In the genomic region with DNA sequence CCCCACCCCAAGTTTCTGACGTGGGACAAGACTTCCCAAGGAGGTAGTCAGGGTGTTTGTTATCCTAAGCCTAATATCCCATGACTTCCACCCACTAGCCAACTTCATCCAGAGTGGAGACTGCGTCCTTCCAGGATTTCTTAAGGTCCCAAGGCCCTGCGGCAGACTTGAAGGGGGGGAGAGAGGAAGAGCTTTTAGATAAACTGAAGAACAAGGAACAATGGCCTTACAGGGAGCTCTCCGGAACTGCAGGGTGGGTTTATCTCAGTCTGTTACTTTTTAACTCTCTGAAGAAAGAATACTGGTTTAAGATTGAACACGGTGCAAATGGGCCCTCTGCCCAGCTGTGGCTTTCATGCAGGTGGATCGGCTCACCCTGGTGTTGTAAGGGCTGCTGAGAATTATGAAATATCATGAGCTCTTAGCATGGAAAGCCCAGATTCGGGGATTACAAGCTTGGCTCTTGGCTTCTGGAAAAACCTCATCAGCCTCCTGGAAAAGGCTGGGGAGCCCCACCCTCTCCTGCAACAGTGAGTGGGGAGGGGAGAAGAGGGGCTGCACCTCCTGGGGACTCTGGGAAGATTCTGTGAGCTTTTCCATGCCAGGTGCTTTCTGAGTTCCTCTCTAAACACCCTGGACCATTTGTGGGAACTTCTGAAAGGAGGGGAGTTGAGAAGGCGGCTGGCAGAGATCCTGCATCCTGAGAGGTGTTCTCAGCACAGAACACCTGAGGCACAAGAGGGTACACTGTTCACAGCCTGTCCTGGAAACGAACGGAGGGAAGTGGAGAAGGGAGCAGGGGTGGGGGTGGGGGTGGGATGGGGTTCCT, we compare ENCODE assay signal across 10 mouse cellular contexts. TPM values are rescaled to one million over a fixed set of nuclear protein-coding genes. Genes with fewer than 3 reads are reported as not detected.
A peak's percentile ranks its signal among the peaks of the same experiment; 100 is the strongest.
DNase-seq lines count a peak whose midpoint lies in the region; ATAC-seq and TF ChIP-seq lines count a peak whose summit lies in the region.
"Had no signal": no experiment of that assay in that cellular context is flagged by ENCODE, and none has a peak within 500 bp of the region (broad histone marks: within the 10 kb centered on the region; RNA-seq: fewer than 3 reads in every experiment).

No protein-coding gene starts in this region.

- peak overlapping the region; percentile 59 for H3K9ac ChIP-seq in liver, adult 2 months (ENCODE audit: low read depth, low read length)
- no peak overlapping the region for H3K9ac ChIP-seq in liver, embryonic 12.5 days
- H3K9ac ChIP-seq in heart, embryonic 15.5 days: peak overlapping the region; percentile 64
- H3K9ac ChIP-seq in kidney, embryonic 15.5 days: no peak overlapping the region

- peak overlapping the region; percentile 57 for H3K4me3 ChIP-seq in liver, adult 2 months (ENCODE audit: insufficient read depth, low read depth, low read length)
- H3K4me3 ChIP-seq in liver, embryonic 12.5 days: no peak overlapping the region
- H3K4me3 ChIP-seq in heart, embryonic 15.5 days: peak overlapping the region; percentile 53
- H3K4me3 ChIP-seq in kidney, embryonic 15.5 days (replicated peaks): no peak overlapping the region

- no peaks in the 10 kb centered on the region for H3K79me2 ChIP-seq in liver, adult 2 months (ENCODE audit: control insufficient read depth, insufficient read depth, low read length)

- no peak for ATAC-seq in liver, embryonic 12.5 days
- ATAC-seq in heart, embryonic 15.5 days (replicated peaks; ENCODE audit: insufficient number of reproducible peaks, insufficient read depth, low FRiP score, low read depth): no peak
- ATAC-seq in kidney, embryonic 15.5 days (replicated peaks; ENCODE audit: low FRiP score): no peak
- ATAC-seq: midbrain, embryonic 16.5 days had no signal

- H3K27me3 ChIP-seq in liver, adult 2 months (ENCODE audit: control insufficient read depth, insufficient read depth, low read length): no peaks in the 10 kb centered on the region
- H3K27me3 ChIP-seq in liver, embryonic 12.5 days (replicated peaks): peaks cover 50% of the 10 kb centered on the region
- no peaks in the 10 kb centered on the region for H3K27me3 ChIP-seq in heart, embryonic 15.5 days
- H3K27me3 ChIP-seq in kidney, embryonic 15.5 days: peaks cover 7% of the 10 kb centered on the region

- peaks cover 26% of the 10 kb centered on the region for H3K4me1 ChIP-seq in liver, adult 2 months (ENCODE audit: control insufficient read depth, insufficient read depth, low read length)
- H3K4me1 ChIP-seq in liver, embryonic 12.5 days: peaks cover 13% of the 10 kb centered on the region; the same call in 1 of the 2 replicates
- H3K4me1 ChIP-seq in heart, embryonic 15.5 days (replicated peaks): peaks cover 59% of the 10 kb centered on the region
- peaks cover 58% of the 10 kb centered on the region for H3K4me1 ChIP-seq in kidney, embryonic 15.5 days

- DNase-seq in liver, adult 2 months (ENCODE audit: extremely low read depth, low read depth, low spot score): peak; percentile 95
- peak; percentile 78 for DNase-seq in lung, postnatal 25 days (ENCODE audit: low spot score)
- no peak for DNase-seq in cerebellum, postnatal 14 days
- DNase-seq in layer of hippocampus, postnatal 10 days (ENCODE audit: low spot score in 2 of 2): no peak
- DNase-seq: right cerebral cortex, adult 18-20 months had no signal

- no peak for TF ChIP-seq POLR2A in liver, adult 2 months (IDR thresholded peaks at IDR 0.05; ENCODE audit: extremely low read depth, insufficient read depth, low read length)

- no peak overlapping the region for H3K4me2 ChIP-seq in liver, embryonic 12.5 days
- H3K4me2 ChIP-seq in heart, embryonic 15.5 days: peak overlapping the region; percentile 67
- peak overlapping the region; percentile 90 for H3K4me2 ChIP-seq in kidney, embryonic 15.5 days

- TF ChIP-seq CTCF in liver, adult 2 months (IDR thresholded peaks at IDR 0.05; ENCODE audit: low read depth, low read length): no peak

- H3K36me3 ChIP-seq in liver, adult 2 months (ENCODE audit: control insufficient read depth, insufficient read depth, low read length): peaks cover 30% of the 10 kb centered on the region
- H3K36me3 ChIP-seq in liver, embryonic 12.5 days: peaks cover 40% of the 10 kb centered on the region
- peaks cover 34% of the 10 kb centered on the region for H3K36me3 ChIP-seq in heart, embryonic 15.5 days
- H3K36me3 ChIP-seq in kidney, embryonic 15.5 days: peaks cover 24% of the 10 kb centered on the region

- H3K9me3 ChIP-seq in liver, embryonic 12.5 days (replicated peaks): no peaks in the 10 kb centered on the region
- H3K9me3 ChIP-seq in heart, embryonic 15.5 days (replicated peaks): no peaks in the 10 kb centered on the region
- H3K9me3 ChIP-seq in kidney, embryonic 15.5 days (replicated peaks): no peaks in the 10 kb centered on the region

- WGBS in liver, adult 2 months: 19% methylated on average over 10 of the region's 10 CpGs
- 49% methylated on average over 10 of the region's 10 CpGs for WGBS in liver, embryonic 12.5 days (ENCODE audit: insufficient replicate concordance)
- WGBS in heart, embryonic 15.5 days: 27% methylated on average over 10 of the region's 10 CpGs
- 66% methylated on average over 10 of the region's 10 CpGs for WGBS in kidney, embryonic 15.5 days

- peak overlapping the region; percentile 81 for H3K27ac ChIP-seq in liver, adult 2 months (replicated peaks; ENCODE audit: insufficient read depth, low read depth, low read length)
- H3K27ac ChIP-seq in liver, embryonic 12.5 days: no peak overlapping the region
- H3K27ac ChIP-seq in heart, embryonic 15.5 days: peak overlapping the region; percentile 91
- 0 out of 2 replicates have a peak overlapping the region, but pooled peaks have one; percentile 52 for H3K27ac ChIP-seq in kidney, embryonic 15.5 days

RNA-seq across cellular contexts. Expression of gene Kcne1, which starts 38.7 kb away (rescaled TPM):
- total RNA-seq in liver, adult 2 months (2014; rRNA removed): not detected in 2 replicates
- not detected in 2 replicates for polyA plus RNA-seq in liver, adult 2 months (2012; rRNA removed)
- 0.41 TPM in 1 of 2 replicates, not detected in the other for polyA plus RNA-seq in liver, embryonic 12.5 days (2016; fragmentation: Nextera tagmentation; extraction: Ambion mirVana)
- polyA plus RNA-seq in heart, embryonic 15.5 days (2015; fragmentation: Nextera tagmentation; extraction: Ambion mirVana): 120 and 162 TPM in 2 replicates
- 1.8 and 2.0 TPM in 2 replicates for polyA plus RNA-seq in kidney, embryonic 15.5 days (2015; fragmentation: Nextera tagmentation; extraction: Ambion mirVana)
- total RNA-seq in layer of hippocampus, postnatal 10 days (2021): not detected
- total RNA-seq: layer of hippocampus, postnatal 25 days had no signal
- polyA plus RNA-seq: midbrain, embryonic 16.5 days had no signal

Comparison
In these comparisons a context has a peak if more than half of its experiments do, and no peak if none do; other contexts are left out.
1. H3K4me3 ChIP-seq: peak in liver, adult 2 months (single experiment) and heart, embryonic 15.5 days (single experiment); none in liver, embryonic 12.5 days (single experiment) and kidney, embryonic 15.5 days (single experiment).
2. H3K9ac ChIP-seq: peak in liver, adult 2 months (single experiment) and heart, embryonic 15.5 days (single experiment); none in liver, embryonic 12.5 days (single experiment) and kidney, embryonic 15.5 days (single experiment).
3. DNase-seq: peak in liver, adult 2 months (single experiment) and lung, postnatal 25 days (single experiment); none in cerebellum, postnatal 14 days (0 of 2) and layer of hippocampus, postnatal 10 days (0 of 2).
4. RNA of gene Kcne1, which starts 38.7 kb away (polyA plus RNA-seq): 120 to 162 TPM in heart, embryonic 15.5 days; 1.8 to 2.0 TPM in kidney, embryonic 15.5 days, not detected in liver, adult 2 months and 0.41 TPM in liver, embryonic 12.5 days; every median in the first group is over 10 times any median in the second.